Mouse (Mus musculus) stomach, embryonic 15.5 days (tissue): Measurements from ENCODE around the gene Neu2. TPM values are rescaled to one million over a fixed set of nuclear protein-coding genes. Genes with fewer than 3 reads are reported as not detected.

Experiments used
- ATAC-seq: fragments of 200-750 bp; cut with Nextera tagmentation; 2 replicates; pipeline ENCODE4 v1.8.0; 2017; ENCODE audit warnings: low read depth, moderate number of reproducible peaks, moderate TSS enrichment; ENCODE audit not compliant: insufficient read depth, low FRiP score
- H3K27ac ChIP-seq: fragments of 300-500 bp; sonication (generic); 2 replicates; pipeline ENCODE4 v1.5.1; 2015; ENCODE audit warnings: mild to moderate bottlenecking, inconsistent platforms
- H3K27me3 ChIP-seq: fragments of 300-500 bp; sonication (generic); replicated peaks from 2 replicates; pipeline ENCODE4 v1.6.1; 2015; ENCODE audit warnings: inconsistent platforms
- H3K36me3 ChIP-seq: fragments of 300-500 bp; sonication (generic); 2 replicates; pipeline ENCODE4 v1.6.1; 2015; ENCODE audit warnings: inconsistent platforms
- H3K4me1 ChIP-seq: fragments of 300-500 bp; sonication (generic); 2 replicates; pipeline ENCODE4 v1.6.1; 2015; ENCODE audit warnings: inconsistent platforms
- H3K4me2 ChIP-seq: fragments of 300-500 bp; sonication (generic); 2 replicates; pipeline ENCODE4 v1.6.1; 2015; ENCODE audit warnings: mild to moderate bottlenecking, inconsistent platforms
- H3K4me3 ChIP-seq: fragments of 300-500 bp; sonication (generic); replicated peaks from 2 replicates; pipeline ENCODE4 v1.5.1; 2015; ENCODE audit warnings: inconsistent platforms
- H3K9ac ChIP-seq: fragments of 300-500 bp; sonication (generic); 2 replicates; pipeline ENCODE4 v1.6.1; 2015; ENCODE audit warnings: inconsistent platforms
- H3K9me3 ChIP-seq: fragments of 300-500 bp; sonication (generic); 2 replicates; pipeline ENCODE4 v1.6.1; 2016; ENCODE audit warnings: inconsistent platforms
- WGBS: fragments of 180-500 bp; shearing (Covaris S2); methylation state at CpG from one replicate; pipeline ENCODE4 v1.1.7; 2015; 5-methylcytosine and 5-hydroxymethylcytosine counted together
- polyA plus RNA-seq: library from polyadenylated mRNA; unstranded; fragments of >200 nt; fragmentation: Nextera tagmentation; extraction: Ambion mirVana; gene quantifications from 2 replicates; pipeline ENCODE4 v1.2.1, GENCODE M21; 2015

Gene Neu2
- polyA plus RNA-seq, 1 experiment from 2014 or later, result 2.7 TPM

DNA sequence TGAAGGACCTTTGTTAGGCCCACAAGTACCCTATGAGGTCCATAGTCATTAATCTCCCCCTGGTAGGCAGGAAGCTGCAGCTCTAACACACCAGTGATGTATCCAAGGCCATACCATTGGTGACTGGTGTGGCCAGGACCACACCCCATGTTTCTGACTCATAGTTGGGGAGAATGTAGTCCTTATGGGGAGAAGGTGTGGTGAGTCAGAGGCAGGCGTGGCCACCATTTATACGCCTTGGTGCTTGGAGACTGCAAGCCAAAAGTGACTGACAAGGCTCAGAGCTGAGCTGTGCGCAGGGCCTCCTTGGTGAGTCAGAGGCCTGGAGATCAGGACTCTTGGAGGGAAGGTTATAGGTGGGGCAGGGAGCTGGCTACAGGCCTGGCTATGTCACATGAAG is 41.3 kb downstream of the Neu2 start:
- no peaks in the 10 kb centered on the region for H3K4me1 ChIP-seq
- H3K36me3 ChIP-seq, result no peaks in the 10 kb centered on the region
- WGBS, result 71% methylated on average over 3 of the region's 3 CpGs
- H3K4me3 ChIP-seq, result no peak overlapping the region
- H3K4me2 ChIP-seq, result no peak overlapping the region
- no peaks in the 10 kb centered on the region for H3K27me3 ChIP-seq
- peak; percentile 88 for ATAC-seq
- no peak overlapping the region for H3K9ac ChIP-seq
- H3K27ac ChIP-seq, result no peak overlapping the region
- H3K9me3 ChIP-seq, result no peaks in the 10 kb centered on the region

DNA sequence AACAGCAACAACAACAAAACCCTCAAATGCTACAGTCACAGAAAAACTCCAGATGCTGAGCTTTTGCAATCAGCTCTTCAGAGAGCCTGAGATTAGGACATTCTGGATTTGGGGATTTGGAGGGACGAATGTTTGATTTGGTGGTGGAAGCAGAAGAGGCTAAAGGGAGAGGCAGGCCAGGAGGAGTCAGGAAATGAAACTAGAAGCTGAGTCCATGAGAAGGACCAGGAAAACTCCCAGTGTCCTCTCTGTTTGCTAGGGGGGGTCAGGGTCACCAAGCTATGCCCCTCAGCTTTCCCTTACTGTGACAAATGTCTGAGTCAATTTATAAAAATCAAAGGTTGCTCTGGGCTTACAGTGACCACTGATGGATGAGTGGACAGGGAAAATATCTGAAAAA is 43.9 kb downstream of the Neu2 start:
- no peak for ATAC-seq
- Histone ChIP-seq H3K9ac (no peak overlapping the region), H3K9me3 (no peaks in the 10 kb centered on the region), H3K4me1 (no peaks in the 10 kb centered on the region), H3K27ac (no peak overlapping the region), H3K36me3 (no peaks in the 10 kb centered on the region), H3K4me3 (no peak overlapping the region), H3K27me3 (no peaks in the 10 kb centered on the region), H3K4me2 (no peak overlapping the region)
- 67% methylated on average over 1 of the region's 1 CpGs for WGBS

DNA sequence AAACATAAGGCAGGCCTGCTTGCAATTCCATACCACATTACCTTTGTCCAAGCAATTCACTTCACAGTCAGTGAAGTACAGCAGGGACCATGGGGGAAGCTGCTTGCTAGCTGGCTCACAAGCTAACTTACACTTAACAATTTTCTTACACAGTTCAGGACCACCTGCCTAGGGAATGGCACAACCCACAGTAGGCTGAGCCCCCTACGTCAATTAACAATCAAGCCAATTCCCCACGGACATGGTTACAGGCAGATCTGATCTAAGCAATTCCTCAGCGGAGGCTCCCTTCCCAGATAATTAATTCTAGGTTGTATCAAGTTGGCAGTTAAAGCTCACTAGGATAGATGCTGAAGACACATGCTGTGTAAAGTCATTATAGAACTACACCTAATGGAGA is 53.3 kb downstream of the Neu2 start:
- no peak overlapping the region for H3K9ac ChIP-seq
- H3K4me1 ChIP-seq, result 0 out of 2 replicates have a peak, but pooled peaks cover 6% of the 10 kb centered on the region
- no peaks in the 10 kb centered on the region for H3K36me3 ChIP-seq
- no peak overlapping the region for H3K4me3 ChIP-seq
- H3K4me2 ChIP-seq, result no peak overlapping the region
- H3K27me3 ChIP-seq, result 0 out of 2 replicates have a peak, but pooled peaks cover 7% of the 10 kb centered on the region
- ATAC-seq, result no peak
- 73% methylated on average over 3 of the region's 3 CpGs for WGBS
- H3K9me3 ChIP-seq, result no peaks in the 10 kb centered on the region
- no peak overlapping the region for H3K27ac ChIP-seq

GRCm38 (mm10) chr1:87565760-87566159 is 56.1 kb downstream of the Neu2 start:
- WGBS, result 77% methylated on average over 4 of the region's 8 CpGs
- 0 out of 2 replicates have a peak, but pooled peaks cover 6% of the 10 kb centered on the region for H3K4me1 ChIP-seq
- no peak overlapping the region for H3K27ac ChIP-seq
- H3K27me3 ChIP-seq, result 0 out of 2 replicates have a peak, but pooled peaks cover 7% of the 10 kb centered on the region
- no peaks in the 10 kb centered on the region for H3K36me3 ChIP-seq
- no peak overlapping the region for H3K9ac ChIP-seq
- H3K9me3 ChIP-seq, result no peaks in the 10 kb centered on the region
- no peak for ATAC-seq
- H3K4me2 ChIP-seq, result no peak overlapping the region
- H3K4me3 ChIP-seq, result no peak overlapping the region

DNA sequence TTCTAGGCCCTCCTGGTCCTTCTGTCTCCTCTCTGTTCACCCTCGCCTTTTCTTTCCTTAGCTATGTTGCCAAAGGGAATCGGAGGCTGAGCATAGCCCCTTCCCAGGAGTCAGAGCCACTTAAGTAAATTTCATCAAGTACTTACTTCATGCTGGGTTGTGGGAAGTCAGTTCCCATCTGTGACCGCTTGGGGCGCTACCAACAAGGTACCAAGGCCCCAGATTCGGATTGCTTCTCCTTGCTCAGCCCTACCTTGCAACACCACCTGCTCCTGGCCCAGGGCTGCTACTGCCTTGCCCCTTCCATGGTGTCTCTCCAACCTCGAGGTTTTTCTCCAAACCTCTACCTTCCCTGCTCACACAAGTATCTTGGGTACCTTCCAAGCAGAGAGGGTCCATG is 58.7 kb downstream of the Neu2 start:
- 52% methylated on average over 6 of the region's 6 CpGs for WGBS
- Histone ChIP-seq H3K4me2 (no peak overlapping the region), H3K9me3 (no peaks in the 10 kb centered on the region), H3K9ac (no peak overlapping the region), H3K27me3 (0 out of 2 replicates have a peak, but pooled peaks cover 7% of the 10 kb centered on the region), H3K27ac (no peak overlapping the region), H3K36me3 (no peaks in the 10 kb centered on the region), H3K4me1 (0 out of 2 replicates have a peak, but pooled peaks cover 6% of the 10 kb centered on the region), H3K4me3 (no peak overlapping the region)
- no peak for ATAC-seq

DNA sequence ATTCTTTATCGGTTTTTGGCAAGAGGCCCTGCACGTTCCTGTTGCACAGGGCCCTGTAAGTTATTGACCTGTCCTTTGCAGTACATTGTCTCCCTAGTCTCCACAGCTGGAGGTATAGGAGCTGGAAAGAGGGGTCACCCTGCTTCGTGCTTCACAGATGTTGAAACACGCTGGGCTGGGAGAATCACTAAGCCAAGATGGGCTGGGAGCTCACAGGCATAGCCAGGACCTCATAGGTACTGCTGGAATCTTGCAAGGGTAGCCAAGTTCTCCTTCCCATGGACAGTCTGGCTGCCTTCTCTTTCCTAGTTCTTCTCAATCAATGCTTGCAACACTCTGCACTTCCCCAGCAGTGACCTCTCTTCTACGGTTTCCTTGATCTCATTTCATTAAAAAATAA is 63.6 kb downstream of the Neu2 start:
- peak overlapping the region; percentile 42 for H3K4me2 ChIP-seq
- H3K4me1 ChIP-seq, result peaks cover 16% of the 10 kb centered on the region
- H3K27me3 ChIP-seq, result no peaks in the 10 kb centered on the region
- 51% methylated on average over 5 of the region's 5 CpGs for WGBS
- H3K27ac ChIP-seq, result peak overlapping the region; percentile 69
- no peak overlapping the region for H3K9ac ChIP-seq
- no peaks in the 10 kb centered on the region for H3K36me3 ChIP-seq
- H3K9me3 ChIP-seq, result no peaks in the 10 kb centered on the region
- ATAC-seq, result no peak
- peak overlapping the region; percentile 25 for H3K4me3 ChIP-seq

GRCm38 (mm10) chr1:87573800-87574215 is 64.1 kb downstream of the Neu2 start, which contains the start of gene Ngef:
TSS of gene Ngef (minus strand) at chr1:87573870.
- H3K27me3 ChIP-seq, result no peaks in the 10 kb centered on the region
- peak within 1 kb of the TSS; percentile 42 for H3K4me2 ChIP-seq
- no peaks in the 10 kb centered on the region for H3K36me3 ChIP-seq
- no peaks in the 10 kb centered on the region for H3K9me3 ChIP-seq
- peak within 1 kb of the TSS; percentile 89 for H3K27ac ChIP-seq
- peaks cover 16% of the 10 kb centered on the region for H3K4me1 ChIP-seq
- peak; percentile 91 for ATAC-seq
- 49% methylated on average over 6 of the region's 6 CpGs for WGBS
- H3K9ac ChIP-seq, result no peak within 1 kb of the TSS
- H3K4me3 ChIP-seq, result peak within 1 kb of the TSS; percentile 25

DNA sequence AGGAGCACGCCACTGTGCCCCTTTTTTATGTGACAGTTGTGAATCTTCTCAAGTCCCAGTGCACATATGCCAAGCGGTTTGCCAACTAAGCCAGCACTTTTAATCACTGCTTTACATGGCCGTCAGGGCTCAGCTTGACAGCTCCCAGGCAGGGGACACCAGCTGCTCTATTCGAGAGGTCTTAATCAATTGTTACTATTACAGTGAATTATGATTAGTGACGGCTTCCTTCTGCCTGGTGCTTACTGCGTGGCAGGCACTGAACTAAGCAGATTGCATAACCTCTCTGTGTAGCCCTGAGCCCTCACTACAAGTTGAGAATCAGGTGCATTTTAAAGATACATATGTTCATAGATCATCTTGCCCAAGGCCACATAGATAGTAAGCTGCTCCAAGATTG is 64.7 kb downstream of the Neu2 start:
- 0 out of 2 replicates have a peak, but pooled peaks have one; percentile 17 for ATAC-seq
- Histone ChIP-seq H3K4me3 (peak overlapping the region; percentile 5; the same call in 1 of the 2 replicates), H3K27ac (peak overlapping the region; percentile 89), H3K4me2 (peak overlapping the region; percentile 42), H3K36me3 (no peaks in the 10 kb centered on the region), H3K9ac (no peak overlapping the region), H3K9me3 (no peaks in the 10 kb centered on the region), H3K4me1 (peaks cover 16% of the 10 kb centered on the region), H3K27me3 (no peaks in the 10 kb centered on the region)
- 37% methylated on average over 6 of the region's 6 CpGs for WGBS

DNA sequence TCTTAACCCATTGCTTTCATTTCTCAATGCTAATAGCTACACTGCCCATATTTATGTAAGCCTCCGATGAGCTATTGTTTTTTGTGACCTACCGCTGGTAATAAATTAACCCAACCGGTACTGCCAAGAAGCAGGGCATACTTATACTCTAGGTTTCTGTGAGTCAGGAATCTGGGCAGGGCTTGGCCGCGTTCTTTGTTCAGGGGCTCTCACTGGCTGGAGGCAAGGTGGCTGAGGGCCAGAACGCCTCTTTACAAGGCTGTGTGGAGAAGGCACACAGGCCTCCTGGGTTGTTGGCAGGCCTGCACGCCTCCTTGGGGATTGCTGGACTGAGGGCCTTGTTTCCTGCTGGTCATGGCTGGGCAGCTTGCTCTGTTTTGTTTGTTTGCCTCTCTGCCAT is 65.1 kb downstream of the Neu2 start:
- peak overlapping the region; percentile 89 for H3K27ac ChIP-seq
- no peak overlapping the region for H3K4me3 ChIP-seq
- no peak overlapping the region for H3K9ac ChIP-seq
- no peaks in the 10 kb centered on the region for H3K36me3 ChIP-seq
- 41% methylated on average over 7 of the region's 7 CpGs for WGBS
- H3K9me3 ChIP-seq, result no peaks in the 10 kb centered on the region
- H3K4me1 ChIP-seq, result peaks cover 16% of the 10 kb centered on the region
- ATAC-seq, result peak; percentile 76
- H3K27me3 ChIP-seq, result no peaks in the 10 kb centered on the region
- H3K4me2 ChIP-seq, result peak overlapping the region; percentile 42; the same call in 1 of the 2 replicates

- H3K27ac ChIP-seq, result no peak overlapping the region
- peaks cover 13% of the 10 kb centered on the region for H3K4me1 ChIP-seq
- no peaks in the 10 kb centered on the region for H3K27me3 ChIP-seq
- no peak overlapping the region for H3K4me2 ChIP-seq
- no peak overlapping the region for H3K9ac ChIP-seq
- H3K4me3 ChIP-seq, result no peak overlapping the region
- H3K9me3 ChIP-seq, result no peaks in the 10 kb centered on the region
- WGBS, result 75% methylated on average over 6 of the region's 6 CpGs
- no peak for ATAC-seq
- H3K36me3 ChIP-seq, result no peaks in the 10 kb centered on the region
Measured at GRCm38 (mm10) chr1:87578965-87579364, 69.3 kb downstream of the Neu2 start.

DNA sequence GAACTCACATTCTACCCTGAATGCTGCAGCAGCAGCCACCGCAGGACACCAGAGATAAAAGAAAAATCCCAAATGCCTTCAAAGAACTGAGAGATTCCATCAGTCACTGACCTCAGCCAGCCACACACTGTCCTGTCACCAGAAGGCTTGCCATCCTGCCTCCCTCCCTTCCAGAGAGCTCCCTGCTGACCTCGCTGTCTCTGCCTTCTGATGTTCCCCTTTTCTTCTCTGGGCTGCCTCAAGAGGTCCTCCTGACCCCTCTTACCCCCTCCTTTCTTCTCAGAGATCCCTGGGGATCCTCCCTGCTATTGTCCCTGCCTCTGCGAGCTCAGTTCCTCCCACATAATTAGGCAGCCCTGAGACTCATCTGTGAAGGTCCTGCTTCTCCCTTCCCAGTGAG is 71.1 kb downstream of the Neu2 start:
- Histone ChIP-seq H3K4me1 (no peaks in the 10 kb centered on the region), H3K27me3 (no peaks in the 10 kb centered on the region), H3K36me3 (no peaks in the 10 kb centered on the region), H3K9me3 (no peaks in the 10 kb centered on the region), H3K27ac (no peak overlapping the region), H3K9ac (no peak overlapping the region), H3K4me3 (no peak overlapping the region), H3K4me2 (no peak overlapping the region)
- 16% methylated on average over 3 of the region's 3 CpGs for WGBS
- no peak for ATAC-seq

- Histone ChIP-seq H3K4me3 (no peak overlapping the region), H3K9ac (no peak overlapping the region), H3K27me3 (no peaks in the 10 kb centered on the region), H3K9me3 (no peaks in the 10 kb centered on the region), H3K4me1 (no peaks in the 10 kb centered on the region), H3K36me3 (no peaks in the 10 kb centered on the region), H3K4me2 (no peak overlapping the region), H3K27ac (no peak overlapping the region)
- no peak for ATAC-seq
- 86% methylated on average over 7 of the region's 7 CpGs for WGBS
Measured at GRCm38 (mm10) chr1:87589162-87589561, 79.5 kb downstream of the Neu2 start.

DNA sequence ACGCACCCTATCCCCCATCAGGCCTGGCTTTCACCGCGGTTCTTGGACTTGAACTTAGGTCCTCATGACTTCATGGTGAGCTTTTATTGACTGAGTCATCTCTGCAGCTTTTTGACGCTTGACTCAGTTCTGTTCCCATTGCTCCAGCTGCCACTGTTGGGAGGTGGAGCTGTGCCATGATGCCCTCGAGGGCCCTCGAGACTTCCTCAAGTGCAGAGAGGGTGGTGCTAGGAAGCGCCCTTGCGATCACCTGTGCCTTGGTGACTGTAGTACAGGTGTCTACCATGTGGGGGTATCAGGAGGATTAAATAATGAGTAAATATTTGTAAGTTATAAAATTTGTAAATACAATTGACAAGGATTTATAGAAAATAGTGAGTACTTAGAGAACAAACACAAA is 80.3 kb downstream of the Neu2 start:
- H3K9me3 ChIP-seq, result no peaks in the 10 kb centered on the region
- no peak for ATAC-seq
- WGBS, result 85% methylated on average over 8 of the region's 8 CpGs
- no peak overlapping the region for H3K4me3 ChIP-seq
- H3K27ac ChIP-seq, result no peak overlapping the region
- H3K36me3 ChIP-seq, result no peaks in the 10 kb centered on the region
- no peak overlapping the region for H3K4me2 ChIP-seq
- H3K4me1 ChIP-seq, result no peaks in the 10 kb centered on the region
- no peaks in the 10 kb centered on the region for H3K27me3 ChIP-seq
- no peak overlapping the region for H3K9ac ChIP-seq
